Mouse (Mus musculus) frontal cortex, postnatal 25 days (tissue): ENCODE data around the gene Sox5.

Experiments
- DNase-seq, 2 experiments: peaks; one replicate each; pipeline ENCODE4 v3.0.0; 2022; ENCODE audit warnings: low spot score in 2 of 2

Gene Sox5

GRCm38 (mm10) chr6:144716376-144716775 is 65.4 kb downstream of the Sox5 start:
- no peak for DNase-seq

DNA sequence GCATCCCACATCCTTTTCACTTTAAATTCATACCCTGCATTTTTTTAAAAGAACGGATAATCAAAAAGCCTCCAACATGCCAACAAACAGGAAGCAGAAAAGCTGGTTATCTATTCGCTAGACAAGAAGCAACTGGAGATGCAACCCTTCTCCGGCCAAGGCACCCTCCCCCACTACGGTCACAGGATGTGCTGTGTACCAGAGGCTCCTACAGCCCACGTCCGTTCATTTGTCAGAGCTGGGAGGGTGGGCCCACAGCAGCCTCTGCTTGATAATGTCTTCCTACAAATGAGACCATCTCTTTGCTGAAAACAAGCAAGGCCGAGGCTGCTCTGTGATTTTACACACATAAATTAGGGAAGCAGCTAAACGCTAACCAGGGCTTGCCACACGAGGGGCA is 69.9 kb downstream of the Sox5 start:
- DNase-seq: no peak

DNA sequence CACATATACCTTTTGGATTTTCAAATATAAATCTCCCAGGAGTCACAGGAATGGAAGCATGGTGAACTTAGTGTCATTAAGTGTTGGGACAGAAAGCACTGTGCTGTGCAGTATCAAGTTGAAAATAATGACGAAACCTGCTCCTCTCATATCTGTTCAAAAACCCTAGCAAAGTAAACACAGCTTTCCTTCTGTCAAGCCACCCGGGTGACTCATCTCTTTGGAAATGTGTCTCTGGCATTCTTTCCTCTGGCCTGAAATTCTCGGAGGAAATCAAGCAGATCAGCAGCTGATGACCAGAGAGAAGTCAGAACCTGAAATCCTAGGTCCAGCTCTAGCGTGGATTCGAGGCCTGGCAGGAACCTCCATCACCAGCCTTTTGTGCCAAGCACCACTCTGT is 71.0 kb downstream of the Sox5 start:
- no peak for DNase-seq

- no peak for DNase-seq
Observed at GRCm38 (mm10) chr6:144709614-144710180, 72.1 kb downstream of the Sox5 start.

DNA sequence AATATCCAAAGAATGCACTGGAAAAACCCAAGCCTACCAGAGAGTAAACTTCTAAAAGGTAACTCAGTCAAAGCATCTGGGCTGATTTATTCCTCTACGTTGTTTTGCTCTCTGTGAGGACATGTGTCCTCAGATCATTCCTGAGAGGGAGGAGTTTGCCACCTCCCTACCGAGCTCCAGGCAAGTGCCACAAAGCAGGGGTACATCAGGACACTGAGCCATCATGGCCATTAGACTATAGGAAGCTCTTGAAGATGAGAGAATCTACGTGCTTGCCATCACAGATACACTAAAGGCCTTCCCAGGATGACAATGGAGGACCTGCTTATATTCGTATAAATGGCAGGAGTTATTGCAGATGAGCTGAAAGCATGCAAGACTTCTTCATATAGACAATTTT is 73.4 kb downstream of the Sox5 start:
- DNase-seq: no peak

DNA sequence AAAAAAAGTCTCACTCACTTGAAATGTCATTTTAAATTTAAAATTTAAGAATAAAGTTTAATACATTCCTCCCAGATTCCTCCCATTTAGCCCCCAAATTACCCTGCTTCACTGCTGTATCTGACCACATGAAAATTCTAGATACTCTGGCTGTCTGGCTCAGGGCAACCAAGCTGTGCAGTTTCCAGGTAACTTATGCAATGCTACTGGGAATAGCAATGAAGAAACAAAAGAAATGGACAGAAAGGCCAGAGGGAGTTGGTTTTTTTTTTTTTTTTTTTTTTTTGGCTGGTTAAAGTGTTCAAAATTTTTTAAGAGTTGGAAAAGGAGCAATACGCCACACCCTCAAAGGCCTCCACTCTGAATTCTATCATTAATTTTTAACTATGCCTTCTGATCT is 73.8 kb downstream of the Sox5 start:
- DNase-seq: no peak

- no peak for DNase-seq
Observed at GRCm38 (mm10) chr6:144704962-144705361, 76.8 kb downstream of the Sox5 start.

DNA sequence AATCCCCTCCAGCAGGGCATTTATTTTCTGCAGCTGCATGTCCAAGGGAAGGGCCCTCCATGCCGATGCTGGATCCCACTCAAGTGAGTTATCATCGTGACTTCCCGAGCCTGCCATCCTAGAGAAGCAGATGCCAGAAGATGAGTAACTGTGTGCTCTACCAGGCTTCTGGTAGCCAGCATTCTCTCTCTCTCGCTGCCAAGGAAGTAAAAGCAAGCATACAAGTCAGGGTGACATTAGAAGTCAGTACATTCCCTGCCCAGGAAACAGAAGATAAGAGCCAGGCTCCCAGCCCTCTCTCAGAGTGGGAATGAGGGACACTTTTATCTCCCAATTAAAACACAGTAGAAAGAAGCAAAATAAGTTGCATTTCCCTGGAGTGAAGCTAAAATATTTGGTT is 86.1 kb downstream of the Sox5 start:
- peak in 1 of 2 experiments; percentile 10 for DNase-seq

GRCm38 (mm10) chr6:144693211-144693899 is 88.4 kb downstream of the Sox5 start:
- DNase-seq: no peak

- no peak for DNase-seq
Observed at GRCm38 (mm10) chr6:144691298-144692041, 90.3 kb downstream of the Sox5 start.

DNA sequence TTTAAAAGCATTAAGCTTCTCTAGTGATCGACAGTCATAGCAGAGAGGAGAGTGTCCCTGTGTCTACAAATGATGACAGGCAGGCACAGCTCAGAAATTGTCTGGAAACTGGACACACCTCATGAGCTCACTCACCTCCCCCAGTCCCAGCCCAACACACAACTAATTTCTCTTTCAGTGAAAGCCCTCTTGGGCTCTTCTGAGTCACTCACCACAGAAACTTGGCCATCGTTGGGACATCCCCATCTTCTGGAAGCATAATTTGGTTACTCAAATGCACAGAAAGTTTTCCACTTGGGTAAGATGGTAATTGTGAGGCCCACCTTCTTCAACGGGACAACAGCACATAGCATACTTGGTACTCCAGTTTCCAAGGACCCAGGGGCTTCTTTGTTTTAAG is 92.7 kb downstream of the Sox5 start:
- no peak for DNase-seq

DNA sequence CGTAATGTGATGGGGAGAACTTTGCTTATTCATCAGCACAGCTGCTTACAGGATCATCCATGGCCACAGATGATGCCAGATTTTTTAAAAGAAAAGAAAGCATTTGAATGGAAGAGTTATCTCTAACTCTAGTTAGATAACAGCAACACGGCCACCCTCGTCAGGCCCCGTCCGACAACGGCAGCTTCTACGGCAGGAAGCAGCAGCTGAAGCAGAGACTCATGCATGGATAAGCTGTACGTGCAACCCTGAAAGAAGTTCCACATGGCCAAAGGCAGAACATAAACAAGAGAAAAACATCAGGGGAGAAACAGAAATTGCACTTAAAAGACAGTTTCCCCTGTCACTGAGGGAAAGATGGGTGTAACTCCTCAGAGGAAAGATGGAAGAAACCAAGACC is 94.1 kb downstream of the Sox5 start:
- DNase-seq: no peak

- DNase-seq: no peak
Observed at GRCm38 (mm10) chr6:144681045-144681789, 100.6 kb downstream of the Sox5 start.

DNA sequence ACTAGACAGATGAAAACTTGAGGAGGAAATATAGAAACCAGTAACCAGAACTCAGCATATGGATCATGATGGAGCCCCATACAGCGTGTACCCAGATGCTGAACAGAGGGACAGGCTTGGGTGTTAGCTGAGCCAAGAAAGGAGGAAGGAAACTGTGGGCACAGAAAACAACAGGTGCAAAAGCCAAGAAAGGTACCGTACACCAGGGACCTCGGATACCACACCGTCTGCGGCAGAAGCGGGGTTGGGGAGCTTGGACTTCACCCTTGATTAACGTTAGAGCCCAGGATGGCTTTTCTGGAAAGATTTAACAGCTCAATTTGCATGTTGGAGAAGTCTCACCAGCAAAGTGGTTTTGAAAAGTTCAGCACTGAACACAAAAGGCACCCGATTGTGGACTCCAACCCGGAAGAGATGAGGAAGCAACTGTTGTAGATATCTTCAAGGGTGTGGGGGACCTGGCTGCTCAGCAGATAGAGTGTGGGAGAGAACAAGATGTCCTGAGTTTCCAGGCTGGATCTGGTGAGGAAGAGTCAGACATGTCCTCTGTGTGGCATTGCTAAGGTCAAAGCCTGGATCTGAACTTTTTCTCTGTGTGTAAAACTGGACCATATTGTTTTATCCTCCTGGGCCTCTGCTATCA is 104.2 kb downstream of the Sox5 start:
- DNase-seq: no peak

DNA sequence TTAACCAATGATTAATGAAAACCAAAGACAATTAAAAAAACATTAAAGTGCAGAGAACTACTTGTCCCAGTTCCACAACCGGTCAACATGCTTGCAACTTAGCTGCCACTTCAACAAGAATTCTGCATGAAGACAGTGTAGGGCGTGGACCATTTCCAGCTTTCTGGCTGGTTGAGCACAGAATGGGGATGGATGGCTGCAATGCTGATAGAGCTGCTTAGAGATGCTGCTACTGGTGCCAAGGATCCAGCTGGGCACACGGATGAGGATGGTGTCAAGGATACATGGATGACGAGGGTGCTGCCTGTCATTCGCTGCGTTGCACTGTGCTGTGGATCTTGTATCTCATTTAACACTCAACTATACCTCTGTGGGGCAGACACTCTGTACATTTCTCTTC is 106.7 kb downstream of the Sox5 start:
- no peak for DNase-seq

DNA sequence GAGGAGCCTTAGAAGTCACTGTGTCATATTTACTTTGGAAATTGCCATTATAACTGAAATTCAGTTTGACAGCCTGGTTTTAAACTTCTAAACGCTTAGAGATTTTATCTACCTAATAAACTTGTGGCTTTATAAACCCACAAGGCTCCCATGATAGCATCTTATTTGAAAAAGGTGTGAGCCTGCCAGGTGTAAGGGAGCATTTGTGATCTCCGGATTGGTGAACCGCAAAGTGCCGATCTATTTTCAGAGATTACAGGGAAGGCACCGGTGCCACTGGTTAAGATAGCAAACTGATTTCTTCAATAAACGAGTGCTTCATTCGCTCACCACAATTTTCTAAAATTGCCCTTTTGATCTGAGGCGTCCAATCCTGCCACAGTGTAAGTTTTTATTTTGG is 107.9 kb downstream of the Sox5 start:
- no peak for DNase-seq

DNA sequence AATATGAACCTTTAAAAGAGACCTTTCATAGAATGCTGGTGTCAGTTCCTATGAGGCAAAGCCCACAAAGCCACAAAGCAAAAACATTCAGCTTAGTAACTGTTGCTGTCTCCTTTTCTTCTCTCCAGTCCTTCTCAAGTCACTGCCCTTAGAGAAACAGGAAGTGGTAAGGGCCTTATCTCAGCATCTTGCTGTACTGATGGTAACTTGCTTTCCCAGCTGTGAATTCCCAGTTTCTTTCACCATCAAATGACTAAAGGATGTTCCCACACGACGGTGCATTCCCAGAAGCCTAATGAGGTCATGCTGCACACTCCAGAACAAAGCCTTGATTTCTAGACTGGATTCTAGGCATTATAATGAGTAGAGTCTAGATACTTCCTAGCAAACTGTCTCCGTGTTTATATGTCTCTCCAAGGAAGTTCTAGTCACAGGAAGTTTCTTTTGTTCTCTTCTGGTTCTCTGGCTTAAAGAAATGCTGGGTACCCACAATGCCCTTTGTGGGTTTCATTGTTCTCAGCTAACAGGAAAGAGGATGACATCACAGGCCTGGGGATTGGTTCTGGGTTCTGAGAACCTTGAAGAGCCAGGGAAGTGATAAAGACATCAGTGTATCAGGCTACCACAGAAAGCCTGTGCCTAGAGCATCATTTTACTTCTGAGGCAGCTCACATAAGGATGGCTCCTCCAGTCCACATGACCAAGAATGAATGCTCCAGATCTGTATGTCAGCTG is 111.2 kb downstream of the Sox5 start:
- DNase-seq: no peak

- no peak for DNase-seq
Observed at GRCm38 (mm10) chr6:144666617-144667016, 115.2 kb downstream of the Sox5 start.

GRCm38 (mm10) chr6:144664765-144665164 is 117.0 kb downstream of the Sox5 start:
- no peak for DNase-seq

GRCm38 (mm10) chr6:144663516-144664074 is 118.2 kb downstream of the Sox5 start:
- no peak for DNase-seq
